Mouse (Mus musculus): Measurements from ENCODE around the gene Jagn1. TPM values are rescaled to one million over a fixed set of nuclear protein-coding genes. Genes with fewer than 3 reads are reported as not detected.

The Jagn1 gene
- total RNA-seq, 2 experiments from 2014 or later, result 42.7 to 44.8 TPM

Small RNAs within 50 kb of the gene (microRNA-seq; reads per million reads assigned to microRNA genes)
- gene Gm24387, result not detected

Other genes with a start within 250 kb of the Jagn1 start
- gene Lhfpl4, start 247.2 kb upstream of the Jagn1 start, total RNA-seq (2021), result 100 to 1,000 TPM; 104 to 111 TPM
- gene Mtmr14, start 204.7 kb upstream of the Jagn1 start, total RNA-seq (2021), result 10 to 100 TPM; 24.8 to 26.2 TPM
- gene Cpne9, start 160.3 kb upstream of the Jagn1 start, total RNA-seq (2021), result 10 to 100 TPM; 21.0 to 22.3 TPM
- gene Brpf1, start 135.4 kb upstream of the Jagn1 start, total RNA-seq (2021), result 10 to 100 TPM; 24.7 TPM
- gene Ogg1, start 115.6 kb upstream of the Jagn1 start, total RNA-seq (2021), result 1 to 10 TPM; 5.5 to 6.4 TPM
- gene Camk1, start 98.6 kb upstream of the Jagn1 start, total RNA-seq (2021), result 100 to 1,000 TPM; 107 to 112 TPM
- 10 to 100 TPM; 50.5 to 52.5 TPM for gene Tada3, start 64.7 kb upstream of the Jagn1 start, total RNA-seq (2021)
- 100 to 1,000 TPM; 318 to 324 TPM for gene Arpc4, start 64.5 kb upstream of the Jagn1 start, total RNA-seq (2021)
- gene Ttll3, start 53.3 kb upstream of the Jagn1 start, total RNA-seq (2021), result 1 to 10 TPM; 6.1 to 8.1 TPM
- gene Rpusd3, start 23.2 kb upstream of the Jagn1 start, total RNA-seq (2021), result 10 to 100 TPM; 15.8 to 19.8 TPM
- not detected for gene Cidec, start 6.8 kb upstream of the Jagn1 start, total RNA-seq (2021)
- under 1 TPM; 0.55 to 0.66 TPM for gene Il17re, start 15.9 kb downstream of the Jagn1 start, total RNA-seq (2021)
- 1 to 10 TPM; 2.5 to 3.2 TPM for gene Il17rc, start 28.9 kb downstream of the Jagn1 start, total RNA-seq (2021)
- 10 to 100 TPM; 87.4 to 88.4 TPM for gene Creld1, start 40.7 kb downstream of the Jagn1 start, total RNA-seq (2021)
- 10 to 100 TPM; 34.1 to 36.0 TPM for gene Prrt3, start 59.4 kb downstream of the Jagn1 start, total RNA-seq (2021)
- 10 to 100 TPM; 78.8 to 79.2 TPM for gene Emc3, start 89.1 kb downstream of the Jagn1 start, total RNA-seq (2021)
- 1 to 10 TPM; 3.3 to 3.6 TPM for gene Fancd2, start 89.1 kb downstream of the Jagn1 start, total RNA-seq (2021)
- not detected for gene Fancd2os, start 158.1 kb downstream of the Jagn1 start, total RNA-seq (2021)
- 100 to 1,000 TPM; 210 to 211 TPM for gene Brk1, start 162.2 kb downstream of the Jagn1 start, total RNA-seq (2021)
- gene Vhl, start 181.4 kb downstream of the Jagn1 start, total RNA-seq (2021), result 10 to 100 TPM; 45.1 to 49.9 TPM
- gene Irak2, start 195.9 kb downstream of the Jagn1 start, total RNA-seq (2021), result 10 to 100 TPM; 13.0 to 14.2 TPM

Measured in left cerebral cortex, postnatal 10 days (tissue).